Mouse (Mus musculus): ENCODE measurements around the gene Gstm4.

The Gstm4 gene

GRCm38 (mm10) chr3:108044394-108045140 lies at the start of gene Gstm4:
Gstm4 (minus strand) TSS chr3:108044894.
- DNase-seq (ENCODE audit: low spot score) = peak; percentile 91

- no peak for DNase-seq (ENCODE audit: low spot score)
Measured at GRCm38 (mm10) chr3:108094146-108094545, 49.5 kb upstream of the Gstm4 start.

GRCm38 (mm10) chr3:108093306-108093705 lies 48.6 kb upstream of the Gstm4 start:
- DNase-seq (ENCODE audit: low spot score) = no peak

GRCm38 (mm10) chr3:108092536-108093115 lies 47.9 kb upstream of the Gstm4 start, which contains the start of gene Gnat2:
Gnat2 (plus strand) TSS chr3:108092789.
- DNase-seq (ENCODE audit: low spot score) = no peak

- DNase-seq (ENCODE audit: low spot score) = no peak
Measured at GRCm38 (mm10) chr3:108092030-108092429, 47.3 kb upstream of the Gstm4 start.

- DNase-seq (ENCODE audit: low spot score) = no peak
Measured at GRCm38 (mm10) chr3:108090561-108090960, 45.9 kb upstream of the Gstm4 start.

GRCm38 (mm10) chr3:108089916-108090315 lies 45.2 kb upstream of the Gstm4 start:
- no peak for DNase-seq (ENCODE audit: low spot score)

- no peak for DNase-seq (ENCODE audit: low spot score)
Measured at GRCm38 (mm10) chr3:108088842-108089380, 44.2 kb upstream of the Gstm4 start.

DNA sequence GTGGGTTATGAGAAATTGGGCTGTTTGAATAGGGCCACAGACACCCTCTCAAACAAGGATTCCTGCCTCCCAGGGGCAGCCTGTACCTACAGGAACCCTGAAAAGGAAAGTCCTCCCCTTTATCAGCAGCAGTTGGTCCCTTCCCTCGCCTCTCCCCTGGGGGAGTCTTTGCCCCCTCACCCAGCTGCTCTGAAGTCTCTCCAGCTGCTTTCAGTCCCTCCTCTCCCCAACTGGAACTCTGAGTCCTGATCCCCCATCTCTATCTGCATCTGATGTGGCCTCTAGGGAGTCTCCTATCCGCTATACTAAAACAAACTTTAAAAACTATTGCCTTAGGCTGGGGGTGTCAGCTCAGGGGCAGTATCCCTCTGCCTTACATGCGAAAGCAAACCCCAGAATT lies 42.6 kb upstream of the Gstm4 start:
- DNase-seq (ENCODE audit: low spot score) = no peak

DNA sequence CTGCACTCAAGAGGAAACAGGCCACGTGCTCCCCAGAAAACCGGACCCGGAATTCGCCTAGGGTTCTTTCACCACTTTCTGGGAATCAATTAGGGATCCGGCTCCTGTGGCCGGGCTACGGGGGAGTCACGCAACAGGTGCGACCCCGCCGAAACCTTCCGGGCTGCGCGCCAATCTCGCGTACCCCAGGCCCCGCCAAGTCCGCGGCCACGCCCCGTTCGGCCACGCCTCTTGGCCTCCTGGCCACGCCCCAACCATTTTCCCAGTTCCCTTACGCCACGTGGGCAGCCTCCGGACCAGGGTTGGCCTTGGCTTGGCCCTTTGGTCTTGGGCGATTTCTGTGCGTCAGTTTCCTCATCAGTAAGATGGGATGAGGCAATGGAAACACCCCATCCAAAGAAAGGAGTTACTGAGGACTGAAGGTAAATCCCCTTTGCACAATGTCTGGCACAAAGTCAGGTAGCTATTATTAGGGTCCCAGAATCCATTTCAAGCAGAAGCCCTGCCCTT lies 41.8 kb upstream of the Gstm4 start, which contains the start of gene Ampd2:
Gene Ampd2 (minus strand): TSS at position 182 of the 510 bp plus-strand sequence.
- DNase-seq (ENCODE audit: low spot score) = peak; percentile 90

GRCm38 (mm10) chr3:108085721-108086469 lies 41.2 kb upstream of the Gstm4 start:
- DNase-seq (ENCODE audit: low spot score) = peak; percentile 87

- DNase-seq (ENCODE audit: low spot score) = peak; percentile 91
Measured at GRCm38 (mm10) chr3:108085281-108085720, 40.6 kb upstream of the Gstm4 start.

DNA sequence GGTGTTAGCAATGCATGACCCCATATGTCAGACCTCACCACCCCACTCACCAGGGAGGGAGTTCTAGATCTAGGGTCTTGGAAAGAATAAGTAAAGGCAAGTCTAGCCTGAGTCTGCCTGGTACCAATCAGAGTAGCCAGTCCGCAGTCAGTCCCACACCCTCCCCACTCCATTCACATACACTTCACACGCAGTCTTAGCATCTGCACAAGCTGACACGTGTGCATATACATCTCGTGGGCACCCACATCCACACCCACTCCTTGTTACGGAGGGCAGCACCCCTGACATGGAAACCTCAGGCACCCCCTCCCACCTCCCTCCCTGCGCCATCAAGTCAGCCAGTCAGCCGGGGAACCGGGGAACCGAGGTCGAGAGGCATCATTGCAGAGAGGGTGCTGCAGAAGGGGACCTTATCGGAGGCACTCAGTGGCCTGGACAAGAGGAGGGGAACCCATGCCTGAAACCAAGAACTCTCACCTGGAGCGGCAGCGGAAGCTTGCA lies 40.1 kb upstream of the Gstm4 start:
- no peak for DNase-seq (ENCODE audit: low spot score)

DNA sequence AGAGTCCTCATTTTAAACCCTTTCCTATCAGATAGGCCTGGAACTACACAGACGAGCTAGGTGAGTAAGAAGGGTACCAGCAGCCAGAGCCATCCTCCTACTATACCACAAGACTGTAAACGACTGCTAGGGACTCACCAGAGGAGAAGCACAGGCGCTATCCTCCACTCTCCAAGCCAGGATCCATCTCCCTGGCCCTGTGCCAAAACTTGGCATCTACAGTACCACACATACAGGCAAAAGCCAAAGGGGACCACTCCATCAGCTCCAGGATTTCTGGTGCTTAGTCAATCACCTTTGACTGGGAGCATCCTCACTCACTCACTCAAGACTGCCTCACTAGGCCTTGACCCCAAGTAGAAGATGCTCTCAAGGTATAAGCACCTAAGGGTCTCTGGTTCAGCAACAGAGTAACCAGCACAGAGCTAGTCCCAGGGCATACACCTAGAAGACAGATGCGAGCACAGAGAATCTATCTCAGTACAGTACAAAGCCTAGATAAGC lies 39.3 kb upstream of the Gstm4 start:
- DNase-seq (ENCODE audit: low spot score) = no peak

- DNase-seq (ENCODE audit: low spot score) = no peak
Measured at GRCm38 (mm10) chr3:108083161-108083560, 38.5 kb upstream of the Gstm4 start.

DNA sequence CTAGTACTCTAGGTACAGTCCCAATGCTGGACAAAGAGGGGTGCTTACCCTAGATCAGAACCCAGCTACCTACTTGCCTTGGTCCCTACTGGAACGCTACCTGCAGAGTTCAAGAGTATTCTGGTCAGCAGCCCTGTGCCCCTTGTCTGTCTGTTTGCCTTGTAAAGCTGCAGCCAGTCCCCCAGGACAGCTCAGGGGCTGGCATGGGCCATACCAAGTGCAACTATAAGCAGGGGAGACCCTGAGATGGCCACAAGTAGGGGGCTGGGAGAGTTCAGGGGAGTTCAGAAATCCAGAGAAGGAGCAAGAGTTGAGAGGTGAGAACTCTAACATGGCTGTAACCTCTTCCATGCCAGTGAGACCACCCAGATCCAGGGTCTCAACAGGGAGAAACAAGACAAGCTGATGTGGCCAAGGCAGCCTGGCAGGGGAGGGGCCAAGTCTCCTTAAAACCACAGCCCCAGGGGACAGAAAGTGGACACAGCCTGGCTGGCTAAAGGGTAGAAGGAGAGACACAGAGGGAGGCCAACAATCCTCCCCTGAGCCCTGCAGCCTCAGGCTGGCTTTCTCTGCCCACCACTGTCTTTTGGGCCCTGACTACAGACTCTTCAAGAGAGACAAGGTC lies 37.7 kb upstream of the Gstm4 start:
- DNase-seq (ENCODE audit: low spot score) = no peak

- DNase-seq (ENCODE audit: low spot score) = no peak
Measured at GRCm38 (mm10) chr3:108081681-108082080, 37.0 kb upstream of the Gstm4 start.

GRCm38 (mm10) chr3:108076836-108077235 lies 32.1 kb upstream of the Gstm4 start:
- no peak for DNase-seq (ENCODE audit: low spot score)

DNA sequence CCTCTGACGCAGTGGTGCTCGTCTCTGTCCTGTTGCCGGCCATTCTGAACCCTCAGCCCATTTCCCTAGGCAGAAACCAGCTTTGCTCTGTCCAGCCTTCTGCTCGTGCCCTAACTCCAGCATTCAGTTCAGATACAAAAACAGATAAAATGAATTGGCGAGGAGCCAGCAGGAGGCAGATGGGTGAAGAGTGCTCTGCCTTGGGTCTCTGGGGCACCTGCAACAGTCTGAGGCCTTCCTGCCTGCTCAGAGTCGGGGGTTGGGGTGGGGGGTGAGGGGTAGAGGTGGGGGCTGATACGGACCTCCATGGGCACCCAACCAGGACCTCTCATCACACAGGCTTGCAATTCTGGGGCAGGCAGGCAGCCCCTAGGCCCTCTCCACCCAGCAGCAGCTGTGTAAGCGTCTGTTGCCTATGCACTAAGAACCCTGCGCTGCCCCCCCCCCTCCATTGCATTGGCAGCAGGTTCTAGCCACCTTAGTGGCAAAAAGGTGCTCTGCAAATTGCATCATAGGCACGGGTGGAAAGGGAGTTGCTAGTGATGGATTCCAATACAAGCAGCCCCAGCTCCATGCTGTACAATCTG lies 28.4 kb upstream of the Gstm4 start:
- no peak for DNase-seq (ENCODE audit: low spot score)

DNA sequence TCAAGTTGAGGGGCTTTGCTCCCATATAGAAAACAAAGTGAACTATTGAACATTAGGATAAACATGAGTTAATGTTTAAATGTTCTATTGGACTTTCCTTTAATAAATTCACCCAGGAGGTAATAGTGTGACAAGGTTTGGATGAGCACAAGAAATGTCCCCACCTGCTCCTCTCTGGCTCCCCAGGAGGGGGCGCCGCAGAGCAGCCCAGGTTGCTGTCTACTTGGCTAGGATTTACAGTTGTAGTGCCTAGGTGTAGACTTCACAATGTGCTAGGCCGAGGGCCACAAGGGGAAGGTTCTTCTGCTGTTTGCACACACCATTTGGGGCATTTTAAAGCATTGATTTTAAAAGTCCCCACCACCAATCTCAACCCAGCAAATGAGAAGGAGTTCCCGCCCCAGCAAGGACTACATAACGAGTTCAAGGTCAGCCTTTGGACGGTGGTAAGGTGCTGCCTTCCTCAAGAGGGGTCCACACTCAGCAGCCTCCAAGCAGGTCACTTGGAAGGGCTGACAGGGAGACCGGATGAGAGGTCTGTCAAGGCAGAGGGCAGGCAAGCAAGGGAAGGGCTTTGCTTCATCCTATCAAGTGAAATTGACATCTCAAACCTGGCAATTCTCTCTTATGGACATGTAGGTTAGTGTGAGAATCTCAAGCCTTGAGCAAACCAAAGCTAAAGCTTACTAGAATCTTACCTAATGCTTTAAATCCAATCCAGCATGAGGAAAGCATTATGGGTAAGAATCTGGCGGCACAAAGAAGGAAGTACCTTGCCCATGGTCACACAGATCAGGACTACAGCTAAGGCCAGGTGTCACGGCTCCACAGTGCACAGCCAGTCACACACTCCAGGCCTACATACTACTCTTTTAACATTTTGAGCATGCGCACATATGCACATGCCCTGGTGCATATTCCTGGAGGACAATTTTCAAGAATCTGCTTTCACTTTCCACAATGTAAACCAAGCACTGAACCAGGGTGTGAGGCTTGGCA lies 25.9 kb upstream of the Gstm4 start:
- DNase-seq (ENCODE audit: low spot score) = peak; percentile 75
